Mouse (Mus musculus): Measurements from ENCODE around the gene Ech1. TPM values are rescaled to one million over a fixed set of nuclear protein-coding genes. Genes with fewer than 3 reads are reported as not detected.
A peak's percentile ranks its signal among the peaks of the same experiment; 100 is the strongest.

Ech1 gene
- polyA plus RNA-seq, 1 experiment from 2014 or later, result 234 TPM

DNA sequence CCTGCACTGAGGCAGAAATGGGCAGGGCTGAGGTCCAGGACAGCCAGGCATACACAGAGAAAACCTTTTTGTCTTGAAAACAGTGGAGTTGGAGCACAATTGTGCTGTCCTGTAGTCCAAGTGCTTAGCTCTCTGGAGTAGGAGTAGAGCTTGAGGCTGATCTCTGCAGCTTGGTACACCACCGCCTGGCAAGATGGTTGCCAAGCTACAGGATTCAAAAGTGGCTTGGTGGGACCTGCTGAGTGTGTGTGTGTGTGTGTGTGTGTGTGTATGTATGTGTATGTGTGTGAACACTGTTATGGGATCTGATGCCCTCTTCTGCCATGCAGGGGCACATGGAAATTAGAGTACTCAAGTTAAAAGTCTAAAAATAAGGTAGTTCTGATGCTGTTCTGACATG is 2.5 kb upstream of the Ech1 start:
- H3K4me2 ChIP-seq, result no peak overlapping the region
- H3K4me1 ChIP-seq (replicated peaks), result peaks cover 68% of the 10 kb centered on the region
- 68% methylated on average over 1 of the region's 1 CpGs for WGBS
- ATAC-seq (replicated peaks; ENCODE audit: insufficient number of reproducible peaks, insufficient read depth, low FRiP score, low read depth), result no peak
- H3K27me3 ChIP-seq, result no peaks in the 10 kb centered on the region
- H3K9ac ChIP-seq, result no peak overlapping the region
- no peak overlapping the region for H3K4me3 ChIP-seq
- H3K36me3 ChIP-seq, result peaks cover 54% of the 10 kb centered on the region
- H3K9me3 ChIP-seq (replicated peaks), result no peaks in the 10 kb centered on the region
- H3K27ac ChIP-seq, result no peak overlapping the region

DNA sequence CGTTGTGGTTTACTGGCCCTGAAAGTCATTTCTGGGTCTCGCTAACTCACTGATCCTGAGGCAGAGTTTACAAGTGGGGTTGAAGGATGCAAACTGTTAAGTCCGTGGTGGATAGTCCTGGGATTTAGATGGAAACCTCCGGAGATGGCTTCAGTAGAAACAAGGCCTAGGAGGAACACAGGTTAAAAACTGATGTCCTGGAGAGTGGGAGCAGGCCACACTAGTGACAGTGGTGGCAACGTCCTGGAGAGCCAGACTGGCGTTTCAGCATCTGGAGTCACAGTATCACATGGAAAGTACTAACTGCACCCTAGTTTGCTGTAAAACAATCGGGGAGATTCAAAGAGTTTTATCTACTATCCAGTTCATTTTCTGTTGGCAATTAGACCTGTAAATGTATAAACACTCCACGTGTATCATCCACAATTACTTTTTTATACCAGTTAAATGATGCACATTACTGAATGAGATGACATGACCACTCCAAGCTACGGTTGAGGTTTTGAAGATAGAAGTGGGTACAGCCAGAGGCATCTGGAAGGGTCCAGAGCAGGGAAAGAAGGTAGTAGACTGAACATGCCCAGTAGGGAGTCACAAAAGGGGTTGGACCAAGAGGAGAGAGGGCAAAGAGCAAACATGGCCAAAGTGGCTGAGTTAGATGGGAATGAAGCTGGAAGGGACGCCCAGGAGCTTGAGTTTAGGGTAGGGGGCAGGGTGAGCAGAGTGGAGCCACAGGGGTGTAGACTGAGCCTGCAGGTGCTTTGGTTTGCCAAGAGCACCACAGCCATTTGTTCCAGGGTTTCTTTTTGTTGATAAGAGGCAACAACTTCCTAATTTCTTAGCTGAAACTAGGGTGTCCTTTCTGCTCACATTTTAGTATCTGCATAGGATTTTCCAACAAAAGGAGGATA is 1.8 kb upstream of the Ech1 start:
- Histone ChIP-seq H3K9ac (no peak overlapping the region), H3K27ac (peak overlapping the region; percentile 88), H3K36me3 (peaks cover 47% of the 10 kb centered on the region), H3K27me3 (no peaks in the 10 kb centered on the region), H3K4me1 (replicated peaks) (peaks cover 67% of the 10 kb centered on the region), H3K9me3 (replicated peaks) (no peaks in the 10 kb centered on the region), H3K4me3 (no peak overlapping the region), H3K4me2 (no peak overlapping the region)
- no peak for ATAC-seq (replicated peaks; ENCODE audit: insufficient number of reproducible peaks, insufficient read depth, low FRiP score, low read depth)
- WGBS, result 53% methylated on average over 10 of the region's 10 CpGs

DNA sequence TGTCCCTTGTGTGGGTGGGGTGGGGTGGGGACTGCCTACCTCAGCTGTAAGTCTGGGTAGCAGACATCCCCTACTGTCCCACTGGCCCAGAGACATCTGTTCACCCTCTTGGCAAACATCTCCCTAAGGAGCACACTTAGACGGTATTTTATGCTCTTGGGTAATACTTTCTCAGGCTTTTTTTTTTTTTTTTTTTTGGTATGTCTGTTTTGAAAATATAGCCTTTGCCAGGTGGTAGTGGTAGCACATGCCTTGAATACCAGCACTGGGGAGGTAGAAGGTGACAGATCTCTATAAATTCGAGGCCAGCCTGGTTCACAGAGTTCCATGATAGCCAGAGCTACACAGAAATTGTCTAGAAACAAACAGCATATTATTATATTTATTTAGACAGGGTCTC is 1.1 kb upstream of the Ech1 start:
- peak overlapping the region; percentile 88 for H3K27ac ChIP-seq
- H3K27me3 ChIP-seq, result no peaks in the 10 kb centered on the region
- peaks cover 61% of the 10 kb centered on the region for H3K4me1 ChIP-seq (replicated peaks)
- no peak for ATAC-seq (replicated peaks; ENCODE audit: insufficient number of reproducible peaks, insufficient read depth, low FRiP score, low read depth)
- H3K4me2 ChIP-seq, result no peak overlapping the region
- H3K9ac ChIP-seq, result no peak overlapping the region
- H3K36me3 ChIP-seq, result peaks cover 40% of the 10 kb centered on the region
- no peak overlapping the region for H3K4me3 ChIP-seq
- no peaks in the 10 kb centered on the region for H3K9me3 ChIP-seq (replicated peaks)
- WGBS, result 39% methylated on average over 2 of the region's 2 CpGs

DNA sequence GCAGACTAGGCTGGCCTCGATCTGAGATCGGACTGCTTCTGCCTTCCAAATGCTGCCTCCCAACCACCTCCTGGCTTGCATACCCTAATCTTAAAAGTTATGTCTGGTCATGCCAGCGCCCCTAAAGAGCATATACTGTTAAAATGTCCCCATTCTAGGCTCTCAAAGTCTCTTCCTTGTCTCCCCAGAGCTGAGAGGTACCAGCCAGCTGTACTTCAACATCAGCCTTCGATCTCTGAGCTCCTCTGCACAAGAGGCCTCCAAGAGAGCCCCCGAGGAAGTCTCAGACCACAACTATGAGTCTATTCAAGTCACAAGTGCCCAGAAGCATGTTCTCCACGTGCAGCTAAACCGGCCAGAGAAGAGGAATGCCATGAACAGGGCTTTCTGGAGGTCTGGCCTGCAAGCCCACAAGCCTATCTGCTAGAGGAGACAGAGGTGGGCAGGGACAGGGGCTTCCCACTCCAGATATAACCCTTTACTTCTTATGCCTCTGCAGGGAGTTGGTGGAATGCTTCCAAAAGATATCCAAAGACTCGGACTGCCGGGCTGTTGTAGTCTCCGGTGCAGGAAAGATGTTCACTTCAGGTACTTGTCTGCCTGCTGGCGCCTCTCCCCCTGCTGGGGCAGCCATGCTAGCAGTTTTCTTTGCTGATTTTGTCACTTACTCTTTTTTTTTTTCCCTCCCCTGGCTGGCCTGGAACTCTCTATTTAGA is 827 bp downstream of the Ech1 start:
- Histone ChIP-seq H3K9me3 (replicated peaks) (no peaks in the 10 kb centered on the region), H3K36me3 (peaks cover 33% of the 10 kb centered on the region), H3K4me2 (peak overlapping the region; percentile 62), H3K27me3 (no peaks in the 10 kb centered on the region), H3K27ac (peak overlapping the region; percentile 88), H3K4me1 (replicated peaks) (peaks cover 47% of the 10 kb centered on the region), H3K4me3 (peak overlapping the region; percentile 54), H3K9ac (peak overlapping the region; percentile 56)
- 25% methylated on average over 11 of the region's 11 CpGs for WGBS
- ATAC-seq (replicated peaks; ENCODE audit: insufficient number of reproducible peaks, insufficient read depth, low FRiP score, low read depth), result 0 out of 2 replicates have a peak, but pooled peaks have one; percentile 2

DNA sequence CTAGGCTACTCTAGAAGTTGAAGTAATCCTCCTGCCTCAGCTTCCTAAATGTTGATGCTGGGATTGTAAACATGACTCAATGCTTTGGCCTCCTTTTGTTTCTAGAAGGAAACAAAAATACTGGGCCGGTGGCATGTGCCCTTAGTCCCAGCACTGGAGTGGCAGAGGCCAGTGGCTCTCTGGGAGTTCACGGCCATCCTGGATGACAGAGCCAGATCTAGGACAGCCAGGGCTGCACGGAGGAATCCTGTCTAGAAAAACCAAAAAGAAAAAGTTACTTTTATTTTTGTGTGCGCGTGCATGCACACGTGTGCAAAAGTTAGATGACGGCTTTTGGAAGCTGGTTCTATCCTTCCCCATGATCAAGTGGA is 1.4 kb downstream of the Ech1 start:
- H3K4me3 ChIP-seq, result peak overlapping the region; percentile 54; the same call in 1 of the 2 replicates
- H3K4me2 ChIP-seq, result peak overlapping the region; percentile 62

DNA sequence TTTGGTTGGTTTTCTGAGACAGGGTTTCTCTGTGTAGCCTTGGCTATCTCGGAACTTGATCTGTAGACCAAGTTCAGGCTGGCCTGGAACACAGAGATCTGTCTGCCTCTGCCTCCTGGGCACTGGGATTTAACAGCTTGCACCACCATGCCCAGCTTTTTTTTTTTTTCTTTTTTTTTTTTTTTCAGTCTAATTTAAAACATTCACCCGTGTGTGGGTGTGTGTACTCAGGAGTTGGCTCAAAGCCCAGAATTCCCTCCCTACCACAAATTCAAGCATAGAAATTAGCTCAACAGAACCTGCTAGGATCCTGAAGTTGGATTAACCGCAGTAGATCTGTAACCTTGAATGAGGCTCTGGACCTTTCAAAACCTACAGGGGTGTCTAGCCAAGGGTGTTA is 2.3 kb downstream of the Ech1 start:
- Histone ChIP-seq H3K36me3 (peaks cover 26% of the 10 kb centered on the region), H3K4me3 (no peak overlapping the region), H3K4me1 (replicated peaks) (peaks cover 45% of the 10 kb centered on the region), H3K9ac (no peak overlapping the region), H3K9me3 (replicated peaks) (no peaks in the 10 kb centered on the region), H3K27ac (0 out of 2 replicates have a peak overlapping the region, but pooled peaks have one; percentile 30), H3K4me2 (no peak overlapping the region), H3K27me3 (no peaks in the 10 kb centered on the region)
- 34% methylated on average over 3 of the region's 3 CpGs for WGBS
- no peak for ATAC-seq (replicated peaks; ENCODE audit: insufficient number of reproducible peaks, insufficient read depth, low FRiP score, low read depth)

More for the DNA sequence above, 1.4 kb downstream of the Ech1 start:
- H3K4me1 ChIP-seq (replicated peaks), result peaks cover 47% of the 10 kb centered on the region
- 90% methylated on average over 7 of the region's 7 CpGs for WGBS
- H3K27ac ChIP-seq, result peak overlapping the region; percentile 88
- peaks cover 31% of the 10 kb centered on the region for H3K36me3 ChIP-seq
- no peaks in the 10 kb centered on the region for H3K9me3 ChIP-seq (replicated peaks)
- no peaks in the 10 kb centered on the region for H3K27me3 ChIP-seq
- no peak overlapping the region for H3K9ac ChIP-seq
- ATAC-seq (replicated peaks; ENCODE audit: insufficient number of reproducible peaks, insufficient read depth, low FRiP score, low read depth), result no peak

DNA sequence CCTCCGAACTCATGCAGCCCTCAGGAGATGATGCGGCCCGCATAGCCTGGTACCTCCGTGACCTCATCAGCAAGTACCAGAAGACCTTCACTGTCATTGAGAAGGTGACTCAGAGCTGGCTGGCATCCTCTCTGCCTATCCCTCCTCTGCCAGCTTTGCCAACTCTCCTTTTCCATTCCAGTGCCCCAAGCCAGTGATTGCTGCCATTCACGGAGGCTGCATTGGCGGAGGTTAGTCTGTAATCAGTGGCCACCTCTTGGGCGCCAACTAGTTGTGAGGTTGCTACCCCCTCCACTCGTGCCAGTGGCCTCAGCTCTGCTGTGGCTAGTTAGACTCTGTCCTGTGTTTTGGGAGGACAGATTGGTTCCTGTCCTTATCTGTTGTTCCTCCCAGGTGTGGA is 4.8 kb downstream of the Ech1 start:
- Histone ChIP-seq H3K4me2 (no peak overlapping the region), H3K4me1 (replicated peaks) (peaks cover 34% of the 10 kb centered on the region), H3K9ac (no peak overlapping the region), H3K27ac (no peak overlapping the region), H3K9me3 (replicated peaks) (no peaks in the 10 kb centered on the region), H3K27me3 (no peaks in the 10 kb centered on the region), H3K36me3 (peaks cover 19% of the 10 kb centered on the region), H3K4me3 (no peak overlapping the region)
- 90% methylated on average over 8 of the region's 8 CpGs for WGBS
- ATAC-seq (replicated peaks; ENCODE audit: insufficient number of reproducible peaks, insufficient read depth, low FRiP score, low read depth), result no peak

DNA sequence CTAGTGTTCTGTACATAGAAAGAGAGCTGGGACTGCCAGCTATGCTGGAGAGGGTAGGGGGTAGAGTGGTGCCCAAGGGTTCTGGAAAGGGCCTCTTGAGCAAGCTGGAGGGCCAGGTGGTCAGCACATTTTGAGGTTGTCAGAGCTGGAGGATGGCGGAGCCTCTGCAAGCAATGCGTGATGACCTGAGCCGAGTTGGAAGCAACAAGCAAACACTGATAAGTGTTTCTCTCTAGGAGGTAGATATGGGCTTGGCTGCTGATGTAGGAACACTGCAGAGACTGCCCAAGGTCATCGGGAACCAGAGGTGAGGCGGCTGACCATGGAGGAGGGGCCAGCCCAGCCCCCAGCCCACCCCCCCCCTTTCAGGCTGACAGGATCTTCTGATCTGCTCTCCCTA is 6.0 kb downstream of the Ech1 start:
- peaks cover 19% of the 10 kb centered on the region for H3K36me3 ChIP-seq
- no peak; the same call in 1 of the 2 replicates for ATAC-seq (replicated peaks; ENCODE audit: insufficient number of reproducible peaks, insufficient read depth, low FRiP score, low read depth)
- peaks cover 29% of the 10 kb centered on the region for H3K4me1 ChIP-seq (replicated peaks)
- H3K9me3 ChIP-seq (replicated peaks), result no peaks in the 10 kb centered on the region
- no peak overlapping the region for H3K4me3 ChIP-seq
- H3K9ac ChIP-seq, result no peak overlapping the region
- no peak overlapping the region for H3K4me2 ChIP-seq
- peak overlapping the region; percentile 26; the same call in 1 of the 2 replicates for H3K27ac ChIP-seq
- no peaks in the 10 kb centered on the region for H3K27me3 ChIP-seq
- WGBS, result 48% methylated on average over 5 of the region's 5 CpGs

DNA sequence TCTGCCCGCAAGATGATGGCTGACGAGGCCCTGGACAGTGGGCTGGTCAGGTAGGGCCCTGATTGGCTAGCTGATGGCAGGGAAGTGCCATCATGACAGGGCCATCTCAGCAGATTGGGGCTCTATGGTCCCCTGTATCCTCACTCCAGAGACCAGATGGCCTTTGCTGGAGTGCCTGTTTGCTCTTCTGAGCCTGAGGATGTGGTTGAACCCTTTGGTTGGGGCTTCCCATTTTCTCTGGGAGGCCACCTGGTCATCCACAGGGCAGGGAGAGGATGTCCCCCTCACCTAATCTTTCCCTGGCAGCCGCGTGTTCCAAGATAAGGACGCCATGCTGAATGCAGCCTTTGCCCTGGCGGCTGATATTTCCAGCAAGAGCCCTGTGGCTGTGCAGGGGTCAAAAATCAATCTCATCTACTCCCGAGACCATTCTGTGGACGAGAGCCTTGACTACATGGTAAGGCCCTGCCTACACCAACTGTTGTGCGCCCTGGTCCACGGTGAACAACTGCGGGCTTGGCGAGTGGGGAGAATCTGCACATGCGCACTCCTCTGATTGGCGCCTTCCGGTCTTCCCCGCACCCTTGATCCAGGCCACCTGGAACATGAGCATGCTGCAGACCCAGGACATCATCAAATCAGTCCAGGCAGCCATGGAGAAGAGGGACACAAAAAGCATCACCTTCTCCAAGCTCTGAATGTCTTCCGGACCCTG is 6.6 kb downstream of the Ech1 start:
- Histone ChIP-seq H3K27ac (no peak overlapping the region), H3K9ac (no peak overlapping the region), H3K9me3 (replicated peaks) (no peaks in the 10 kb centered on the region), H3K4me2 (no peak overlapping the region), H3K36me3 (peaks cover 19% of the 10 kb centered on the region), H3K4me1 (replicated peaks) (peaks cover 23% of the 10 kb centered on the region), H3K27me3 (no peaks in the 10 kb centered on the region), H3K4me3 (no peak overlapping the region)
- ATAC-seq (replicated peaks; ENCODE audit: insufficient number of reproducible peaks, insufficient read depth, low FRiP score, low read depth), result no peak
- WGBS, result 77% methylated on average over 17 of the region's 17 CpGs

DNA sequence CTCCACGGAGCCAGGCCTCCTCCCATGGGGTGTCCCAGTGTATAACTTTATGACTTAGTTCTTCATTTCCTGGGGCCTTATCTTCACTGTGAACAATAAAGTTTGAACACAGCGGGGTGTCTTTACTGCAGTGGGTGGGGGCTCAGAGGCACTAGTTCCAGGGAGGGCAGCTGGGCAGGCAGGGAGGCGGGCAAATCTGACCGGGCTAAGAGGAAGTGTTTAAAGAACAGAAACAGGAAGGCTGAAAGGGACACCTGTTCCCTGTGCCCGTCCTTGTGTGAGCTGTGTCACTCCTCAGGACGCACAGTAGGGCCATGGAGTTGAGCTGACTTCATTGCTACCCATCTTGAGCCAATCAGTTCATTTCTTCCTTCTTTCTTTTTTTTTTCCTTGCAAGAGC is 7.1 kb downstream of the Ech1 start:
- Histone ChIP-seq H3K27me3 (no peaks in the 10 kb centered on the region), H3K9me3 (replicated peaks) (no peaks in the 10 kb centered on the region), H3K27ac (no peak overlapping the region), H3K4me2 (no peak overlapping the region), H3K36me3 (peaks cover 19% of the 10 kb centered on the region), H3K4me3 (no peak overlapping the region), H3K9ac (no peak overlapping the region), H3K4me1 (replicated peaks) (peaks cover 22% of the 10 kb centered on the region)
- no peak for ATAC-seq (replicated peaks; ENCODE audit: insufficient number of reproducible peaks, insufficient read depth, low FRiP score, low read depth)
- WGBS, result 68% methylated on average over 6 of the region's 6 CpGs

DNA sequence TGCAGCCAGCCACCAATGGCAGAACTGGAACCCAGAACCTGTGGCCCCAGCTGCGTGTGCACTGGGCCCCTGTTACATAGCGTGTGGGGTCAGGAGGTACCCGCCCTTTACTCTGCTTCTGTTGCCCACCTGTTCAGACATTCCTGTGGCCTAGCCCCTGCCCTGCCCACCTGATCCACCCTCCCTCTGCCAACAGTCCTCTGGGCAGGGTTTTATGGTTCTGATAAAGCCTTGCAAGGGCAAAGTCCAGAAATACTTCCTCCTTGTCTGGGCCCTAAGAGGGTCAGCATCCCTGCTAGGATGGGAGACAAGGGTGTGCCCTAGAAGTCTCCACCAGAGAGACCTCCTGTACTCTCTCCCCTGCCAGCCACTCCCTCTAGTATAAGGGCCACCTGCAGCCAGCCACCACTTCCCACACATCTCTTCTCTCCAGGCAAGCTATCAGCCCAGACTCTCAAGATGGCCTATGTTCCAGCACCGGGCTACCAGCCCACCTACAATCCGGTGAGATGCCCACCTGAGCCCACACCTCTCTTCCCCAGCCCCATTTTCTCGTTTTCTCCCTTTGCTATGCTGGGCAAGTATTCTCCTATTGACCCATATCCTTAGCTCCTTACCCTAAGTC is 8.8 kb downstream of the Ech1 start, which contains the start of gene Lgals4:
Lgals4 (plus strand) TSS at position 132 of the 625 bp plus-strand sequence.
- peaks cover 12% of the 10 kb centered on the region for H3K4me1 ChIP-seq (replicated peaks)
- H3K36me3 ChIP-seq, result peaks cover 19% of the 10 kb centered on the region
- H3K27ac ChIP-seq, result no peak within 1 kb of the TSS
- WGBS, result 83% methylated on average over 6 of the region's 6 CpGs
- H3K4me2 ChIP-seq, result no peak within 1 kb of the TSS
- no peak within 1 kb of the TSS for H3K9ac ChIP-seq
- H3K27me3 ChIP-seq, result no peaks in the 10 kb centered on the region
- H3K4me3 ChIP-seq, result no peak within 1 kb of the TSS
- no peak for ATAC-seq (replicated peaks; ENCODE audit: insufficient number of reproducible peaks, insufficient read depth, low FRiP score, low read depth)
- H3K9me3 ChIP-seq (replicated peaks), result no peaks in the 10 kb centered on the region
